Mouse (Mus musculus) erythroblast, embryonic 14.5 days (primary cell): ENCODE results near the gene Wdr6.

Experiments used
- GATA1 ChIP-seq: IDR thresholded peaks from 2 replicates; pipeline ENCODE4 v1.6.1; 2012; ENCODE audit warnings: low read length, inconsistent platforms, mixed read lengths
- TAL1 ChIP-seq: IDR thresholded peaks from 3 replicates; pipeline ENCODE4 v1.6.1; 2012; ENCODE audit warnings: low read length, inconsistent platforms, mixed read lengths

DNA sequence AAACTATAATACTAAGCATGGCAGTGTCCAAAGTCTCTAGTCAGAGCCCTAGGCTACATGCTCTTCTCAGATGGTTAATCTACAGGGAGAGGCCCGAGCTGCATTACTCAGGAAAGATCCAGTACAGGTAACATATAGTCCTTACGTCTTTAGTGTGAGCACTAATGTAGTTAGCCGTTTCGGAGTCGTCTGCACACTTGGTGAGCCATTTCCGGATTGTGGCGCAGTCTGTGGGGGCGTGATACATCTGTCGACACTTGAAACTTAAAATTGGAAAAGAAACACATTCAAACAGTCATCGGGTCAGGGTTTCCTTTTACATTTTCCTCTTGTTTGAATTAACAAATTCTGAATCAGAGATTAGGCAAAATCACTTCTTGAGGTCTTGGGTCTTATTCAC is 32.9 kb upstream of the Wdr6 start:
- TF ChIP-seq GATA1 (no peak), TAL1 (no peak)
